Mouse (Mus musculus) ES-E14 (cell line): ENCODE results near the gene Trmt44.

Source experiments
- CHD2 ChIP-seq: IDR thresholded peaks from 2 replicates; pipeline ENCODE4 v1.6.1; 2014; ENCODE audit warnings: mild to moderate bottlenecking, low read depth, low read length, inconsistent platforms
- MAFK ChIP-seq: IDR thresholded peaks from 2 replicates; pipeline ENCODE4 v1.6.1; 2014; ENCODE audit warnings: mild to moderate bottlenecking, low read depth, low read length, inconsistent platforms; ENCODE audit not compliant: insufficient read depth
- ZC3H11A ChIP-seq: IDR thresholded peaks from 2 replicates; pipeline ENCODE4 v1.6.1; 2012; ENCODE audit warnings: low read depth, mild to moderate bottlenecking, inconsistent platforms, low read length, borderline replicate concordance

DNA sequence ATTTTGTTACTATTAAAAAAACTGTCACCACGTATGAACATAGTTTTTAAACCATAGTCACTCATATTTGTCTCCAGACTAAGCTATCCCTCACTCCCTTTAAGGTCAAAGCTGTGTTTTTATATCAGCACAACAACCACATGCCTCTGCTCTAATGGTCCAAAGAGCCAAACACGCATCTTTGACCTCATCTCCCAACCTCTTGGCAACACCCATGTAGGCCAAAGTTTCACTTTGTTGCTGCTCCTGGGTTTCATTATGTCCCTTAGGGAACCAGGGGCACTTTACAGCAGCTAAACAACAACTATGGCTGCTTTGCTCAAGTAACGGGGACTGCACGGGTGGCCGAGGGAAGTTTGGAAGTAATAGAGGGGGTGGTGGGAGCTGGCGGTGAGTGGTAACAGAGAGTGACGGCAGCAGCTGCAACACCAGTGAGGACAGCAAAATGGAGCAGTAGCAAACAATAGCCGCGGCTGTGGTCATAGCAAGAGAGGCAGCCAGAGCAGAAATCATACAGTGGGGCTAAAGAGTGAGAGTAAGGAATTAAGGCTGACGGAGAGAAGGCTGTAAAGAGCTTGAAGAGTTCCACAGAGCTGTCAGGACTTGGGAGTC lies 1.6 kb upstream of the Trmt44 start:
- no peak for TF ChIP-seq MAFK
- no peak for TF ChIP-seq CHD2
- TF ChIP-seq ZC3H11A: no peak
